Mouse (Mus musculus) urinary bladder, adult 2 months (tissue): ENCODE data around the gene Adam17. TPM values are rescaled to one million over a fixed set of nuclear protein-coding genes. Genes with fewer than 3 reads are reported as not detected.

ENCODE experiments used
- DNase-seq: peaks from one replicate; pipeline ENCODE4 v3.0.0; 2022; ENCODE audit warnings: low spot score
- polyA plus RNA-seq: library from polyadenylated mRNA; depleted of rRNA; stranded (reverse); fragments of >200 nt; gene quantifications from 2 replicates; pipeline ENCODE4 v1.2.3, GENCODE M21; 2012

Adam17 gene
- polyA plus RNA-seq, 1 experiment: 26.5 TPM

DNA sequence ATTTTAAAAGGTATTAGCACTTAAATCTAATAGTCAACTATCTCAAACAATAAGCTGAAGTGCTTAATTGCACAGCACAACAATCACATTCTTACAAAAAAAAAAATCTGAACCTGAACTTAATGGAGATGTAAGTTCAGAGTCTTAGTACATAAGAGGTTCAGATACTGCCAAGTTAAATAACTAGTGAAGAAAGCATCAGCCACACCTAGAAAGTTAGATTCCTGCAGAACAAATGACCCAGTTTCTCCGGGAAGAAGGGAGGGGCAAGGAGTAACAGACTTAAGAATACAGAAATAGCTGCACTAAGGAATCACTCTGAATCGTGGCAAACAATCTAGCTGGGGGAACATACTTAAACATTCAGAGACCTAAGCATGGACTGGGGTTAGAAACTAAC, 10.7 kb downstream of the Adam17 start:
- no peak for DNase-seq

DNA sequence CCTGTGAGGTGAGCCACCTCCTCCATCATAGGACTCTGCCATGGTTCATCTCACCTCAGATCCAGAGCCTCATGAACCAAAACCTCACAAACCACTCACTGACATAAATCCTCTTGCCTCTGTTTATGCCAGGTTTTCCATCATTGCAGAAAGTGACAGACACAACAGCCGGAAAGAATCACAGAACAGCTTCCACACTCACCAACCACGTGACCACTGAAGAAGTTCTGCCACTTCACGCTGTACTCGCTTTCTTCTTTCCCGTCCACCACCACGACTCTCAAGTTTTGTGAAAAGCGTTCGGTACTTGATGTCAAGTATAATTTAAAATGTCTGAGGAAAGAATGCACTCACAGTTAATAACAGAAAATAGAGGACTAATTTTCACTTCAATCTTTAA, 19.8 kb downstream of the Adam17 start:
- no peak for DNase-seq

DNA sequence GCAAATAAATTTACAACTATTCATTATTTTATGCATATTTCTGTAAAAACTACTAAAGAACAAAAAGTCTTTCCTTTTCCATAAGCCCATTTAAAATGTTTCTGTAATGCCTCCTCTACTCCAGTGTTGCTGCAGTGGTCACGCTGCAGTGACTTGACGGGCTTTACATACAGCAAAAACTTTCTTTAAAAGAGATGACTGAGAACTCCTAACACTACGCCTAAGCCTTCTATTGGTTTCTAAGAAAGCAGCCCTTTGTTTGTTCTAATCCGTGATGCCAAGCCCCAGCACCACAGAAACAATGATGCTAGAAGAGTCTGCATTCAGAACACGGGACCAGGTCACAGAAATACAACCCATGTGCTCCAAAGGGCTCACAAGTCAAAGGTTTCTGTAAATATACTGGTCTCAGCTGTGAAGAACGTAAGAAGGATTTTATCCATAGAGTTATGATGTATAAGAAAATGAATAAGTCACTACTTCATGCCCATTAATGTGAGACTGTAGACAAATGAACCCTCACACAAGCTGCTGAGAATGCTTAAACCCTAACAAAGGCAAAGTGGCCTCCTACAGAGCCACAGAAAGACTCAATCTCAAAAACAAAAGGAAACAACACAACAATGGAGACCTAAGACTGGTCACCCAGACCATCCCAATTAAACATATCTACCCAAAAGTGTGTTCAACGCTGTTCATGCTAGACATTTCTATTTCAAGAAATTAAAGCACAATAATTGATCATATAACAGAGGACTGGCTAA, 23.1 kb downstream of the Adam17 start:
- DNase-seq: no peak

DNA sequence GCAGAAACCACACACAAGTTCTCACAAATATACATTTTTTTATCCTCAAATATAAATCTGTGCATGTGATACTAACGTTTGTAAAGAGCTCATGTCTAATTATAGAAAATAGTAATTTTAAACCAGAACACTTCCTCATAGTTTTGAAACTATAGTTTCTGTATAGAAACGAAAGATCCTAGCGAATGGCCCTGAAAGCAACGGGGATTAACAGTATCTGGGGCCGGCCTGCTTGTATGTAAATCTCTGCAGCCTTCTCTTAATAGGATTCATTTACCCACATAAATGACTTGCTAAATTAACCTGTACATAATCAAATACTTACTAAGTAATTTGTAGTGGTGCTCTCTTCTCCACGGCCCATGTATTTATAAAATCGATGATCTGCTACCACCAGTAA, 26.5 kb downstream of the Adam17 start:
- DNase-seq: no peak

DNA sequence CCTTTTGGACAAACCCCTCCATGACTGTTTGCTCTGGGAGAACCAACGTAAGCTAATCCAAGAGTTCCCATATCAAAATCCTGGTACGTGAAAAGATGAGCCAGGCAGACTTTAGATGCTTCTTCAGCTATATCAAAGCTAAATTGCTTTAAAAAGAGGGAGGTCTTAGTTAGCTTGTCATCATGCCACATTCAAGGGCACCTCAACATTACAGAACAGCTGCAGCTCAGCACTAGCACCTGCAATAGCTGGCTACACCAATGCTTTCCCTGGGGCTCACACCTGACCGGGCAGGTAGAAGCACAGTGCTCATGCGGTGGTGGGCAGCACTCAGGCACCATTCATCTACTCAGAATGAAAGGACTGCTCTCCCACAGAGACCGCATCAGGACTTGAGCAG, 32.8 kb downstream of the Adam17 start:
- DNase-seq: no peak

DNA sequence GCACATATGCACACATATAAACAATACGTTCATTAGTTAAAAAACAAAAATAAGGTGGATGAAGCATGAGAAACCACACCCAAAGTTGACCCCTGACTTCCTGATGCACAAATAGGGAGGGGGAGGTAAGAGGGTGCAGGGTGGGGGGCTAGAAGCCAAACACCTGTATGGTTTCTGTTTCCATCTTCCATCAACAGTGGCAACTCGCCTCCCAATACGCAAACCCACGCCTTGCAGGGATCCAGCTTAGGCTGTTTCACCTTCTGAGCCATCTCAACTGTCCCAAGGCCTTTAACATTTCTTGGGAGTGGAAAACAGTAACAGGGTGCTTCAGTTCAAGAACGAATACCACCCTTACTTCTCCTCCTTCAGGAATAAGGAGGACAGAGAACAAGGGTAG, 36.3 kb downstream of the Adam17 start:
- no peak for DNase-seq

DNA sequence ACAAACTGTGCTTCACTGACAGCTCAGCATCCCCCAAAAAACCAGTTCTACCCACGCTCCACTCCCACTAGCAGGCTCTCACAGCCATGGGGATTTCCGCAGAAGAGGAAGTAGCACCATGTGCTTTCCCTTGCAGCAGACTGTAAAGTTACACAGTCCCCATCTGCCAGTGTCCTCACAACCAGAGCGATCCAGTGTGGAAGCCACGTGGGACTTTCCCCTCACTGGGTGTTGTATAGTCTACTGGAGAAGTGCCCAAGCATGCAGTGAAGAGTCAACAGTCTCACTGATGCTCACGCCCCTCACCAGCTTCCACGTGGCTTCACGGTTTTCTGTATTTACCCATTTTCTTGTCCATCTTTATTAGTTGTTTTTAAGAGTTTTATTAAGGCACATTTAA, 37.6 kb downstream of the Adam17 start:
- no peak for DNase-seq

DNA sequence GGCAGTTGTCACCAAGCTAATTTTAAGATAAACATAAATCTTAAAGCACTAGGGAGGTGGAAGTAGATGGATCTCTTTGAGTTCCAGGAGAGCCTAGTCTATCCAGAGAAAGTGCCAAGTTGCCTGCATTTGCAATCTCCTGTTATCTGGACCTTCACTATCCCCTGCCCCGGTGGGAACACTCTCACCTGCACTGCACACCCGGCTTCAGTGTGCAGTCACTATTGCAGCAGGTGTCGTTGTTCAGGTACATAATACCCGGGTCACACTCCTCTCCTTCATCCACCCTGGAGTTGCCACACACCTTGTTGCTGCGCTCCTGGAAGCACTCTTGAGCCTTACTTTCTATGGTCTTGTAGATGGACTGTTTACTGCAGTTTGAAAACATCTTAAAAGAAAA, 39.7 kb downstream of the Adam17 start:
- no peak for DNase-seq

DNA sequence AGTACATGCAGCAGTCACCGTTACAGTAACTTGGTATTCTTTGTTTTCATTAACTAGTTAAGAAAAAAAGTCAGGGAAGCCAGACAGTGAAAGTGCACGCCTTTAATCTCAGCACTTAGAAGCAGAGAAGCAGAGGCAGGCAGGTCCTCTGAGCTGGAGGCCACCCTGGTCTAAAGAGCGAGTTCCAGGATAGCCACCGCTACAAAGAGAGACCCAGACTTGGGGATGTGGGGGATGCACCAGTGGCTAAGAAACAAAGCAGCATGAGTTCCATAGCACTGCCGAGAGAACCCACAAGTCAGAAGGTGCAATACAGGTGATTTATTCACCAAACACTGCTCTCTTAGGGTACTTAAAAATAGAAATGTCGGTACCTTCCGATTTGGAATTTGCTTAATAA, 40.4 kb downstream of the Adam17 start:
- no peak for DNase-seq

DNA sequence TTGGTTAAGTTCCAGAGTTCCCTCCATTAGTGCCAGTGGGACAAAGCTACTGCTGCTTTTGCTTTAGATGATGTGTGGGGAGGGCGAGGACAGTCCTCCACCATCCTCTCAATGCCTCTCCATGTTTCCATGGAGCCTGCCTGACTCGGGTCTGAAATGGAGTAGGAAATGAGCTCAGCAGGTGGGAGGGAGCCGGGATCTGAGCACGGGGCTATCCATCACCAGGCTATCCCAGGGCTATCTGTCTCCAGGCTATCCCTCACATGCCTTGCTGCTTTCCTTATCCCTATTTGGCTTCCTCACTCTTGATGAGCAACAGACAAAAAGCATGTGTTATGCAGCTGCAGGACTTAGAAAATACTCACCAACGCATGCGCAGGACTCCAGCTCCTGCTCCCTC, 41.7 kb downstream of the Adam17 start:
- no peak for DNase-seq

DNA sequence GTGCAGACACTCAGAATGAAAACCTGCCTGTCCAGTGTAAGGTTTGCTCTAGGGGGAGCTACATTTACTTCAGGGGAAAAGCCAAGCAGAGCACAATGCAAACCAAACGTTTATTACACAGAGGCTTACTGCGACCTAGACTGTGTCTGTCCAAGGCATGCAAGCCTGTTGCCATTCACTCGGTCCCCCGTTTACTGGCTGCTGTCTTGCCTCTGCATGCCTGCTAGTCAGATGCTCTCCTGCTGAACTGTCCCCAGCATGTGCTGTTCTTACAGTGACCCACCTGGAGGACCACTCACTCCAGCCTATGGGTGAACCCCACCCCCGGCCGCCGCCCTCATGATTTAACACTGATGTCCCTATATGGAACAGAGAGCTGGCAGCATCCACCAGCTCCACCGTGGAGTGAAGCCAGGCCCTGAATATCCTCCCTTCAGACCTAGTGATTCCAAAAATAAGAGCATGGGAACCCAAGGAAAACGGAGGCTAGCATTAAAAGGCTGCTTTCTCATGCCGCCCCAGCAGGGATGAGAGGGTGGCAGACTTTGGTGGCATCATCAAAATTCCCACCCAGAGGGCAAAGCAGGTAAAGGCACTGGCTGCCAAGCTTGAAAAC, 42.4 kb downstream of the Adam17 start:
- no peak for DNase-seq

DNA sequence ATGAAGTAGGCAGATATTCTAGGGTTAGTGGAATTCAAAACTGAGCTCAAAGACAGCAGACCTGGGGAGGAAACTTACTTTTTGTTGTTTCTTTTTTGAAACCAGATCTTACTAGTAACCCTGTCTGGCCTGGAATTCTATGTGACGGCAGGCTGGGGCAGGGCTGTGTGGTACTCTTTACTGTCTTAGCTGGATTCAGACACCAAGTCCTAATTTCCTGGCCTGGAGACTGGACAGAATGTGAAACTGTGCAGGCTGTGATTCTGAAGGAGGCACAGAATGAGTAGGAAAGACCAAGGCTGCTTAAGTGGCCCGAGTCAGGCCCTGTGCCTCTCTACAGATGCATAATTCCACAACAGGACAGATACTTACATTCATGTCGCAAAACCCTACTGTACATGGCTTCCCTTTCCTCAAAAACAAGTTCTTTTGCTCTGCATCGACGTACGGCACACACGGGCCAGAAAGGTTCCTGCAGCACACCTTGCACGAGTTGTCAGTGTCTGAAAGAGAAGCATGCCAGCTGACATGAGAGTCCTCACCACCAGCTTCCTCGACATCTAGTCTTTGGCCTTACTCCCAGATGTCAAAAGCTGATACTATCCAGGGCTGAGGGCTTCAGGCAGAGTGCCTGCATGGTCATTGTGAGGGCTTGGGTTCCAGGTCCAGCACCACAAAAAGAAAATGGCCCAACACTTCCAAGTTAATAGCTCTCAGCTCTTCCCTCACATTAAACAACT, 43.6 kb downstream of the Adam17 start:
- no peak for DNase-seq

DNA sequence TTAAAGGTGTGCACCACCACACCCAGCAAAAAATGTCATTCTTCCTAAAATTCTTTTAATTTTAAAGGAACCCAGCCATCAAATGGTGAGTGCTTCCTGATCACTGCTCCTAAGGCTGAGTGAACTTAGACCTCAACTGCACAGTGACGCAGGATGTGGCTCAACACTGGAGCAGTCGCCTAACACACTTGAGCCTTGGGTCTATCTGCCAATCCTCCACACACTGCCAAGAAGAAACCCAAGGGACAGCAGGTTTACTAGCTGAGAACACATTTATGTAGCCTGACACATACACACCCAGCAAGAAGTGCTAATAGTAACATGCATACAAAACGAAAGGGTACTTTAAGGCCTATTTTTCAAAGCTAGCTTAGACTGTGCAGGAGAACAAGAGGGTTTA, 47.1 kb downstream of the Adam17 start:
- no peak for DNase-seq

DNA sequence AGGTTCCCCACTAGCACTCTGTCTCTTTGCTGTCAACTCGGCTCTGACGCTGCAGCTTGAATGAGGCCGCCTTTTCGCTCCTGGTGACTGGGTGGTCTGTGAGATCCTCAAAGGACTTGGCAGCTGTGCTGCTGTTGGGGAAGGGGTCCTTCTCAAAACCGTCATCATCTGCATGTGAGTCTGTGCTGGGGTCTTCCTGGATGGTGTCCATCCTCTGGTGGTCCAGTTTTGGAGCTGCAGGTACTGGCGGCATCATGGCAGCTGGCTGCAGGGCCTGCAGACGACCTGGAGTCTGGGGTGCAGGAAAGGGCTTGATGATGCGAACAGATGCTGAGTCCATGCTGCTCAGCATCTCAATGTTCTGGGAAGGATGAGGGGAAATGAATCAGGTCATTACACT, 48.2 kb downstream of the Adam17 start:
- DNase-seq: no peak

DNA sequence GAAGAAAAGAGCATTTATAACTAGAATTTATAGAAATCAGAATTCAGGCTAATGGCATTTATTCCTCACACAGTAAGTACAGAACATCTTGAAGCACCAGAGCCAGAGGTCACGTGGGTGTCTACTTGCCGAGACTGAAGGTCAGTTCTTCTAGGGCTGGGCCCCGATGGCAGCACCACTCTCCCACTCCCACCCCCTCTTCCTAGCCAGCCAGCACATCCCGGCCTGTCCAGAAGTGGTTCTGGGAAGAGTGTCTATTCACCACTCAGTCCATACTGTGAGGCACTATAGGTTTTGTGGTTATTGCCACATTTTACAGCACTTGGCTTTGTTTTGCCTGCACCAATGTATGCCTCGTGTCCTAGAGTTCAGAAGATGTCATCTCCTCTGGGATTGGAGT, 49.3 kb downstream of the Adam17 start:
- no peak for DNase-seq

DNA sequence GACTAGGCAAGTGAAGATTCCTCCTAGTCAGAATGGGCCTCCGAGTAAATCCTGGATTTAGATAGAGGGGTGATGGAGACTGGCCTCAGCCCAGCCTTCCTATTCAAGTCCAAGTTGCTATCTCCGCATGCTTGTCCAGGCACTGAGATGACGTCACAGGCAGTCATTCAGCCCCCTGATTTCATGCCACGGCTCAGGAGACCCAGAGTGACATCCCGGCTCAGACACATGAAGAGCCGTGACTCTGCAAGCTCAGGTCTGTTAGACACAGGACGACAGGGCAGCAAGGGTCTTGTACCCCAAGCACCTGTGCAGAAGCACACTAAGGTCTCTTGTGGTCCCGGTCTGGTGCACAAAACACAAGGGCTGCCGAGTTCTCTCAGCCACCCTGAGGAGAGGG, 50.6 kb downstream of the Adam17 start:
- no peak for DNase-seq

DNA sequence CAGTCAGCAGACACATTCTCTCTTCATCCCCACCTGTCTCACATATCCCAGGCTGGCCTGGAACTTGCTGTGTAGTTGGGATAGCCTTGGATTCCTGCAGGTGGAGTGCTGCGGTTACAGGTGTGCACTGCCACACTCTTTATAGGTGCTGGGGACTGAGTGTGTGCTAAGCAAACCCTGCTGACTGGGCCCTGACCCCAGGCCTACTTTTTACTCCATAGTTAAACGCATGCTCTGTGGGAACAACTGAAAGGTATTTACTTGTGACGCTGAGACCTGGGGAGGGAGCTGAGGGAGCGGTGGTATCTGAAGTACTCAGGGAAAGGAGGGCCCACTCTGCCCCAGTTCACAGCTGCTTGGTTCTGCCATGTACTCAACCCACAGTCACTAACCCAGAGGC, 51.1 kb downstream of the Adam17 start:
- DNase-seq: no peak

DNA sequence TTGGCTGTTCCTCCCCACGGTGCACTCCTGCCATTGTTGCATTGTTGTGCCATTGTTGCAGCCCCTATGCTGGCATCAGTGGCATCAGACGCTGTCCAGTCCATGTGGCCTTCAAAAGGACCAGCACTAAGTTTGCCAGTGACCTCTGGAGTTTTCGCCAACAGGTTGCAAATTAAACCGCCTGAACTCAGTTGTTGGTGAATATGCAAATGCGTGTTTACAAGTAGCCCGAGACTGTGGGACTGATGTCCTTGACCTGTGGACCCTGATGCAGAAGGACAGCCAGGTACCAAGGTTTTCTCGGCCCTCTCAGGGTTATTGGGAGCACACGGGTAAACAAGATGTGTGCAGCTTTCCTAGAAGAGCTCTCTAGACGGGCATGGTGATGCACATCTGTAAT, 52.3 kb downstream of the Adam17 start:
- no peak for DNase-seq

DNA sequence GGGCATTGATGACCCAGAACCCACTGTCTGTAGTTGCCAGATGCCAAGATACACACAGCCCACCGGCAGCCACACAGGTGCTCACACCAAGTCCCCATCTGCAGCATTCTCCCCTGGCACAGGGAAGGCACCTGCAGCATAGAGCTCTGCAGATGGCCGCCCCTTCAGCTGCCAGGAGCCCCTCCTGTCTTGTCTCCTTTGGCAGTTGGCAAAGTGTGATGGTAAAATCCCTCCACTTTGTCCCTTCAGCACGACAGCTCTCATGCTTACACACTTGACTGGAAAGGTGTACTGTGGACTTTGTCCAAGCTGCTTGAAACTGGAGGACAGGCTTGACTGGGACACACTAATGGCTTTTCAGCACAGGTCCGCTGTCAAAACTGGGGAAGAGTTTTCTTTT, 53.1 kb downstream of the Adam17 start:
- no peak for DNase-seq

DNA sequence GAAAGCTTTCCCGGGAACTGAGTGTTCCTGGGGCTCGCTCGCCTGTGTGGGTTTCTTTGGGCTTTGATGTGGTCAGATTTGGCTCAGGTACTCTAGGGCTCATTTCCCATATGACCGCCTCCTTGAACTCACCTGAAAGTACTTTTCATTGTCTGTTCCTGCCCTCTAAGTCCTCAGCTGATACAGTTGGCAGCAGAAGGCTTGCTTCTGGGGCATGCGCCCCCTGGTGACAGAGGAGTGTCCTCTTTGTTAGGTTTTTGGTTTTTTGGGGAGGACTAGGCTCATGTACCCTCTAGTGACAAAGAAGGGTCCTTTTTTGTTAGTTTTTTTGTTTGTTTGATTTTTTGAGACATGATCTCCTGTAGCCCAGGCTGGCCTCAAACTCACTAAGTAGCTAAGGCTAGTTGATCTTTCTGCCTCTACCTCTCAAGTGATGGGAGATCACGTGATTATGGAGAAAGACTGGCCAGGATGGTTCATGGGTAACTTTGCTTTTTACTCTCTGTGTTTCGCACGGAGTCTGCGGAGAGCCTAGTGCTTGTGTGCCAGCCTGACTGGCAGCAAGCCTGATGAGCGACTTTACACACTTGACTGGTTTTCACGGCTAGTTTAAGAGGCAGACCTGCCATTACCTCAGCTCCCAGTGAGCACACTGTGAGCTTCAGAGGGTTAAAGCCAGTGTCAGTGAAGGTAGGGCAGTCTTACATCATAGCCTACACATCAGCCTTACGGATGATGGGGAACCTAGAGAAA, 55.1 kb downstream of the Adam17 start:
- DNase-seq: no peak

DNA sequence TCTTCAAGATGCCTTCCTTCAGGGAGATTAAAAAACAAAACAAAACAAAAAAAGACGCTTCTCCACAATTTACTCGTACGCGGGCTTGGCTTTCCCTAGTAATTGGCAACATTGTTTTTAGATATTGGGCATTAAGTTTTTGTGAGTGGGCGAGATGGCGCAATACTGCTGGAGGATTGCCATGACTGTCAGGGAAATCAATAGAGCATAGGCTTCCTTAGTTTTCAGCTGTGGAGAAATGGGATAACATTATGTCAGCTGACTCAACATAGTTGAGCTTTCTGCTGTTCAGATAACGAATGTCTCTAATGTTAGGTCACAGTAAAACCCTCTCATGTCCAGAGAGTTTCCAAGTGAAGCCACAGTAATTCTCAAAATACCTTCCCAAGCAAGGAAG, 56.6 kb downstream of the Adam17 start:
- no peak for DNase-seq
